Mouse (Mus musculus) E14TG2a.4 (cell line): ENCODE results near the gene D630045J12Rik.

ENCODE experiments used
- H3K27me3 ChIP-seq: 2 replicates; pipeline ENCODE4 v1.6.1; 2014; ENCODE audit warnings: low read length, control low read depth; ENCODE audit not compliant: insufficient read depth
- H3K36me3 ChIP-seq: 2 replicates; pipeline ENCODE4 v1.6.1; 2014; ENCODE audit warnings: low read length, control low read depth; ENCODE audit not compliant: insufficient read depth
- H3K4me1 ChIP-seq: replicated peaks from 2 replicates; pipeline ENCODE4 v1.6.1; 2014; ENCODE audit warnings: low read depth, low read length, control low read depth
- H3K4me3 ChIP-seq: replicated peaks from 2 replicates; pipeline ENCODE4 v1.5.1; 2014; ENCODE audit warnings: mild to moderate bottlenecking, low read length
- H3K9me3 ChIP-seq: 2 replicates; pipeline ENCODE4 v1.6.1; 2014; ENCODE audit warnings: low read length, control low read depth
- CTCF ChIP-seq: conservative IDR thresholded peaks from 2 replicates; pipeline ENCODE4 v1.5.1; 2014; ENCODE audit warnings: low read length
- NANOG ChIP-seq: IDR thresholded peaks from 2 replicates; pipeline ENCODE4 v1.6.1; 2014; ENCODE audit warnings: borderline replicate concordance, low read length, mixed read lengths
- POU5F1 ChIP-seq: IDR thresholded peaks from 2 replicates; pipeline ENCODE4 v1.6.1; 2014; ENCODE audit warnings: low read length, borderline replicate concordance

D630045J12Rik gene

GRCm38 (mm10) chr6:38195306-38195705 lies 58.5 kb downstream of the D630045J12Rik start:
- no peak; the same call in 1 of the 2 replicates for TF ChIP-seq CTCF
- TF ChIP-seq POU5F1: no peak
- no peak for TF ChIP-seq NANOG
- H3K36me3 ChIP-seq: peaks cover 26% of the 10 kb centered on the region
- H3K27me3 ChIP-seq: no peaks in the 10 kb centered on the region
- H3K9me3 ChIP-seq: no peaks in the 10 kb centered on the region
- H3K4me1 ChIP-seq: no peaks in the 10 kb centered on the region
- H3K4me3 ChIP-seq: no peak overlapping the region

DNA sequence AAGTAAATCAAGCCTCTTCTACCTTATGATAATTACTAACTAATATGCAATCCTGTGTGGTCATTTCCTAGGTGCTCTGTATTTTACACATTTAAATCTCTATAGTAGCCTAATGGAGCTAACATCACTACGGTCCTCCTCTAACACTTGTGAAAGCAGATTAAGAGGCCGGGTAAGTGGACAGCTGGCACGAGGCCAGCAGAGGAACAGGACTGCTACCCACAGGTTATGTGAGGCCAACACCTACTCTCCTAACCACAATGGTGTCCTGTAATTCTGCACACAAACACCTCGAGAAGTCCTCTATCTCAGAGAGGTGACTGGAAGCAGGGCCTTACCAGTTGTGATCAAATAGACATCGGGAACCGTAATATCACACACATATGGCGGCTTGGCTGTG lies 59.8 kb downstream of the D630045J12Rik start:
- Histone ChIP-seq H3K4me3 (no peak overlapping the region), H3K4me1 (no peaks in the 10 kb centered on the region), H3K27me3 (no peaks in the 10 kb centered on the region), H3K36me3 (peaks cover 26% of the 10 kb centered on the region), H3K9me3 (no peaks in the 10 kb centered on the region)
- no peak for TF ChIP-seq CTCF
- no peak for TF ChIP-seq NANOG
- TF ChIP-seq POU5F1: no peak

GRCm38 (mm10) chr6:38192952-38193351 lies 60.9 kb downstream of the D630045J12Rik start:
- Histone ChIP-seq H3K27me3 (no peaks in the 10 kb centered on the region), H3K4me3 (no peak overlapping the region)

DNA sequence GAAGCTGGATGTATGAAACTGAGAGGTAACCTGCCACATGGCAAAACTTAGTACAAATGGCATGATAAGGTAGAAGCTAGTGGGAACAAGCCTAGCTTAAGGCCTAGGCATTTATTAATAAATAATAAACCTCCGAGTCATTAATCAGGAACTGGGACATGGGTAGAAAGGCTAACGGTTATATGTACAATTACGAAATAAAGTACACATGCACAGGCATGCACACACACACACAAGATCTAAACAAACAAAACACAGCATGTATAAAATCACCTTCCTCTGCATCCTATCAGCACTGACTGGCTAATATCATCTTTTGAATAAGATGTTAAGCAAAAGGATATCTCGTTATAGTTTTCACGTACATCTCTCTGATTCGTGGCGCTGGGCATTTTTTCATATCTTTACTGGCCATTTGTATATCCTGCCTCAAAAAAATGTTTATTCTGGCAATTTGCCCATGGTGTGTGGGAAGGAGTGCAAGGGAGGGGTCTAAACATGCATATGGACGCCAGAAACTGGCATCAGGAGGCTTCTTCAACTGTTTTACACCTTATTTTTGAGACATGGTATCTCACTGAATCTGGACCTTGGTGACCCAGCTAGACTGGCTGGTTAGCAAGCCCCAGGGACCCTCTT lies 67.4 kb downstream of the D630045J12Rik start:
- peaks cover 7% of the 10 kb centered on the region for H3K36me3 ChIP-seq
- H3K27me3 ChIP-seq: no peaks in the 10 kb centered on the region
- H3K9me3 ChIP-seq: no peaks in the 10 kb centered on the region
- TF ChIP-seq NANOG (no peak), CTCF (no peak), POU5F1 (no peak)
- no peaks in the 10 kb centered on the region for H3K4me1 ChIP-seq
- H3K4me3 ChIP-seq: no peak overlapping the region

More at GRCm38 (mm10) chr6:38192952-38193351, 60.9 kb downstream of the D630045J12Rik start:
- Histone ChIP-seq H3K9me3 (no peaks in the 10 kb centered on the region), H3K4me1 (no peaks in the 10 kb centered on the region), H3K36me3 (peaks cover 26% of the 10 kb centered on the region)
- TF ChIP-seq CTCF (no peak), NANOG (no peak), POU5F1 (no peak)

GRCm38 (mm10) chr6:38184791-38185190 lies 69.0 kb downstream of the D630045J12Rik start:
- Histone ChIP-seq H3K36me3 (peaks cover 7% of the 10 kb centered on the region), H3K4me1 (peaks cover 6% of the 10 kb centered on the region), H3K27me3 (no peaks in the 10 kb centered on the region), H3K4me3 (no peak overlapping the region), H3K9me3 (no peaks in the 10 kb centered on the region)
- no peak for TF ChIP-seq NANOG
- no peak for TF ChIP-seq CTCF
- no peak for TF ChIP-seq POU5F1

DNA sequence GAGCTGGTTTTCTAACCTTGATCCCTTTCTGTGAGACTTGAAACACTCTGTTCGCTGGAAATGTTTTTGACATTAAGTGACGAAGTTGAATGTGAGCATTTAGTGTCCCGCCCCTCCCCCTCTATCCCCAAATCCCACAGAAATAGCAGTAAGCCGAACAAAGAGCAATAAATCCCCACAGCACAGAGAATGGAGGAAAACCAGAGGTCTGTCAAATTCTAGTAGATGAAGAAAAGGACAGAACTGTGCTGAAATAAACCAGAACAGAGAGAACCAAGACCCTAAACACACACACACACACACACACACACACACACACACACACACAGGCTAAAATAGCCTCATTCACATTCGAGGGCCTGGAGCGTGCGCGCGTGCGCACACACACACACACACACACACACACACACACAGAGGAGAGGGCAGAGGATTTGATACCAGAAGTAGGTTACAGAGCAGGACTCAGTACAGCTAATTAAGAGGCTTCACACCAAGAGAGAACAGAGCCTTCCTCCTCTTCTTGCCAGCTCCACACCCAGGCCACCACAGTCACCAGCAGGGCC lies 72.0 kb downstream of the D630045J12Rik start:
- H3K36me3 ChIP-seq: peaks cover 7% of the 10 kb centered on the region
- peaks cover 11% of the 10 kb centered on the region for H3K4me1 ChIP-seq
- no peaks in the 10 kb centered on the region for H3K9me3 ChIP-seq
- H3K27me3 ChIP-seq: no peaks in the 10 kb centered on the region
- TF ChIP-seq CTCF (no peak), POU5F1 (no peak), NANOG (no peak)
- no peak overlapping the region for H3K4me3 ChIP-seq

DNA sequence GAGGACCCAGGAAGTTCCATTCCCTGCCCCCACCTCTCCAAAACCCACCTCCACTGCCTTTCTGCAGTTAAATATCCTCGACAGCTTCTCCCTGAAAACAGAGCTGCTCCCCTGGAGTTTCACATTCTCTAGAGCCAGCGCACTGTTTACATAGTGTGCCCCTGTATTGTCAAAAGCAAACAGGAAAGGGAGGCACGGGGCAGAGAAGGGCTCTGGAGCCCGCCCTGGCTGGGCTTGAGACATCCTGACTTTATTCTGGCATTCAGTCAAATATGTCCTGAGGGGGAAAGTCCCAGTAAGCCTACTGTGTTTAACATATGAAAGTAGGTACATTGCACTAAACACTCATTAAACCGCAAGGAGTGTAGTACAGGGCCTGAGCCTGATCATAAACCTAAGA lies 73.1 kb downstream of the D630045J12Rik start:
- Histone ChIP-seq H3K36me3 (peaks cover 7% of the 10 kb centered on the region), H3K4me1 (peaks cover 11% of the 10 kb centered on the region), H3K4me3 (no peak overlapping the region), H3K9me3 (no peaks in the 10 kb centered on the region), H3K27me3 (no peaks in the 10 kb centered on the region)
- no peak for TF ChIP-seq POU5F1
- no peak for TF ChIP-seq NANOG
- no peak for TF ChIP-seq CTCF

DNA sequence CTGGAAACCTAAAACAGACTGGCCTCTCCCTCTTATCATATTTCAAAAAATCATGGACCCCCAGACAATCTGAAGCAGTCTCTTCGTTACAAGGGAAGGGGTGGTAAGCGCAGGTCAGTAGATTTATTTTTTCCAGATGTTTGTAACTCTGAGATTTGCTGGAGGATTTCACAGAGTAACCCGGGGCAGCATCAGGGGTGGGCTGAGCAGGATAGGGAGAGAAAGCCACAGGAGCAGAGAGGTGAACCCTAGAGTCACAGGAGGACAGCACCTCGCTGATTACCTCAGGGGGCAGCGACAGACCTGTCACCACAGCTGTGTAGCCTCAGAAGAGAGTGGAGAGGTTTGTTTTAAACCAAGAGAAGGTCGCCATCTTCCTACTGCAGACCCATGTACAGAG lies 88.4 kb downstream of the D630045J12Rik start:
- no peaks in the 10 kb centered on the region for H3K9me3 ChIP-seq
- TF ChIP-seq POU5F1 (no peak), NANOG (no peak), CTCF (no peak)
- H3K4me1 ChIP-seq: peaks cover under 1% of the 10 kb centered on the region; the same call in 1 of the 2 replicates
- H3K36me3 ChIP-seq: 0 out of 2 replicates have a peak, but pooled peaks cover 3% of the 10 kb centered on the region
- no peaks in the 10 kb centered on the region for H3K27me3 ChIP-seq
- no peak overlapping the region for H3K4me3 ChIP-seq
